Mouse (Mus musculus) limb, embryonic 13.5 days (tissue): ENCODE measurements at regions not wholly inside any gene's neighbourhood (a gene's known extent, or its start where the extent isn't known, plus 50 kb on each side); places are given as distances from the start of the nearest gene placed in this dataset.

Experiments
- ATAC-seq: fragments of 200-750 bp; cut with Nextera tagmentation; 2 replicates; pipeline ENCODE4 v1.8.0; 2017; ENCODE audit warnings: low read depth, moderate number of reproducible peaks, moderate TSS enrichment; ENCODE audit not compliant: low FRiP score
- H3K27ac ChIP-seq: fragments of 300-500 bp; sonication (generic); 2 replicates; pipeline ENCODE4 v1.5.1; 2015; ENCODE audit warnings: inconsistent platforms, mild to moderate bottlenecking, moderate library complexity
- H3K27me3 ChIP-seq: fragments of 300-500 bp; sonication (generic); 2 replicates; pipeline ENCODE4 v1.6.1; 2015; ENCODE audit warnings: mild to moderate bottlenecking, inconsistent platforms
- H3K36me3 ChIP-seq: fragments of 300-500 bp; sonication (generic); 2 replicates; pipeline ENCODE4 v1.6.1; 2015; ENCODE audit warnings: inconsistent platforms, mild to moderate bottlenecking, moderate library complexity
- H3K4me1 ChIP-seq: fragments of 300-500 bp; sonication (generic); 2 replicates; pipeline ENCODE4 v1.6.1; 2015; ENCODE audit warnings: inconsistent platforms
- H3K4me2 ChIP-seq: fragments of 300-500 bp; sonication (generic); replicated peaks from 2 replicates; pipeline ENCODE4 v1.6.1; 2015; ENCODE audit warnings: inconsistent platforms, mild to moderate bottlenecking, moderate library complexity
- H3K4me3 ChIP-seq: fragments of 300-500 bp; sonication (generic); 2 replicates; pipeline ENCODE4 v1.5.1; 2015; ENCODE audit warnings: moderate library complexity, mild to moderate bottlenecking, inconsistent platforms
- H3K9ac ChIP-seq: fragments of 300-500 bp; sonication (generic); 2 replicates; pipeline ENCODE4 v1.6.1; 2015; ENCODE audit warnings: mild to moderate bottlenecking, inconsistent platforms
- H3K9me3 ChIP-seq: fragments of 300-500 bp; sonication (generic); 2 replicates; pipeline ENCODE4 v1.6.1; 2016; ENCODE audit warnings: inconsistent platforms
- WGBS: fragments of 180-500 bp; shearing (Covaris S2); methylation state at CpG from one replicate; pipeline ENCODE4 v1.1.7; 2015; 5-methylcytosine and 5-hydroxymethylcytosine counted together

- 28% methylated on average over 7 of the region's 7 CpGs for WGBS
- Histone ChIP-seq H3K9me3 (no peaks in the 10 kb centered on the region), H3K27ac (no peak overlapping the region), H3K4me3 (no peak overlapping the region), H3K36me3 (no peaks in the 10 kb centered on the region), H3K4me1 (peaks cover 52% of the 10 kb centered on the region), H3K27me3 (peaks cover 21% of the 10 kb centered on the region), H3K9ac (no peak overlapping the region), H3K4me2 (peak overlapping the region; percentile 51)
- ATAC-seq = no peak
Measured at GRCm38 (mm10) chr9:88073579-88073978, 253.4 kb upstream of the Nt5e start.

GRCm38 (mm10) chr9:88082931-88083479 lies 244.0 kb upstream of the Nt5e start:
- no peaks in the 10 kb centered on the region for H3K36me3 ChIP-seq
- no peak overlapping the region for H3K4me3 ChIP-seq
- H3K9ac ChIP-seq = no peak overlapping the region
- ATAC-seq = peak; percentile 62; the same call in 1 of the 2 replicates
- H3K27ac ChIP-seq = peak overlapping the region; percentile 18; the same call in 1 of the 2 replicates
- peaks cover 12% of the 10 kb centered on the region for H3K4me1 ChIP-seq
- H3K27me3 ChIP-seq = no peaks in the 10 kb centered on the region
- no peaks in the 10 kb centered on the region for H3K9me3 ChIP-seq
- 24% methylated on average over 5 of the region's 5 CpGs for WGBS
- H3K4me2 ChIP-seq = no peak overlapping the region

GRCm38 (mm10) chr9:88085181-88085816 lies 241.7 kb upstream of the Nt5e start:
- no peak overlapping the region for H3K4me3 ChIP-seq
- no peak overlapping the region for H3K27ac ChIP-seq
- H3K9me3 ChIP-seq = no peaks in the 10 kb centered on the region
- WGBS = 78% methylated on average over 11 of the region's 11 CpGs
- peaks cover 12% of the 10 kb centered on the region for H3K4me1 ChIP-seq
- H3K27me3 ChIP-seq = no peaks in the 10 kb centered on the region
- H3K4me2 ChIP-seq = no peak overlapping the region
- no peak overlapping the region for H3K9ac ChIP-seq
- ATAC-seq = no peak
- H3K36me3 ChIP-seq = no peaks in the 10 kb centered on the region

GRCm38 (mm10) chr9:88085866-88086265 lies 241.1 kb upstream of the Nt5e start:
- ATAC-seq = no peak
- H3K4me3 ChIP-seq = no peak overlapping the region
- H3K4me1 ChIP-seq = peaks cover 12% of the 10 kb centered on the region
- WGBS = 64% methylated on average over 3 of the region's 3 CpGs
- H3K27ac ChIP-seq = no peak overlapping the region
- no peaks in the 10 kb centered on the region for H3K36me3 ChIP-seq
- no peaks in the 10 kb centered on the region for H3K9me3 ChIP-seq
- no peak overlapping the region for H3K9ac ChIP-seq
- H3K27me3 ChIP-seq = no peaks in the 10 kb centered on the region
- no peak overlapping the region for H3K4me2 ChIP-seq

GRCm38 (mm10) chr9:88091781-88092527 lies 235.0 kb upstream of the Nt5e start:
- Histone ChIP-seq H3K4me3 (no peak overlapping the region), H3K9me3 (no peaks in the 10 kb centered on the region), H3K4me2 (no peak overlapping the region), H3K4me1 (peaks cover 8% of the 10 kb centered on the region; the same call in 1 of the 2 replicates), H3K36me3 (no peaks in the 10 kb centered on the region), H3K27me3 (no peaks in the 10 kb centered on the region), H3K9ac (no peak overlapping the region), H3K27ac (no peak overlapping the region; the same call in 1 of the 2 replicates)
- ATAC-seq = no peak
- 57% methylated on average over 8 of the region's 8 CpGs for WGBS

GRCm38 (mm10) chr9:88092561-88092960 lies 234.4 kb upstream of the Nt5e start:
- H3K9ac ChIP-seq = no peak overlapping the region
- H3K27me3 ChIP-seq = no peaks in the 10 kb centered on the region
- H3K4me1 ChIP-seq = peaks cover 8% of the 10 kb centered on the region; the same call in 1 of the 2 replicates
- H3K4me3 ChIP-seq = no peak overlapping the region
- 73% methylated on average over 4 of the region's 4 CpGs for WGBS
- H3K36me3 ChIP-seq = no peaks in the 10 kb centered on the region
- H3K27ac ChIP-seq = no peak overlapping the region; the same call in 1 of the 2 replicates
- H3K4me2 ChIP-seq = no peak overlapping the region
- no peak for ATAC-seq
- H3K9me3 ChIP-seq = no peaks in the 10 kb centered on the region

GRCm38 (mm10) chr9:88113094-88113493 lies 213.9 kb upstream of the Nt5e start:
- Histone ChIP-seq H3K4me2 (no peak overlapping the region), H3K36me3 (no peaks in the 10 kb centered on the region), H3K9me3 (no peaks in the 10 kb centered on the region), H3K27me3 (no peaks in the 10 kb centered on the region), H3K4me3 (no peak overlapping the region), H3K9ac (no peak overlapping the region), H3K27ac (no peak overlapping the region), H3K4me1 (0 out of 2 replicates have a peak, but pooled peaks cover 9% of the 10 kb centered on the region)
- 45% methylated on average over 1 of the region's 1 CpGs for WGBS
- ATAC-seq = no peak

GRCm38 (mm10) chr9:88120536-88120935 lies 206.5 kb upstream of the Nt5e start:
- Histone ChIP-seq H3K4me1 (peaks cover 15% of the 10 kb centered on the region), H3K36me3 (no peaks in the 10 kb centered on the region), H3K4me2 (no peak overlapping the region), H3K9ac (no peak overlapping the region), H3K27ac (no peak overlapping the region), H3K4me3 (no peak overlapping the region), H3K27me3 (no peaks in the 10 kb centered on the region), H3K9me3 (no peaks in the 10 kb centered on the region)
- ATAC-seq = no peak
- WGBS = 88% methylated on average over 5 of the region's 5 CpGs

GRCm38 (mm10) chr9:88120963-88121570 lies 205.9 kb upstream of the Nt5e start:
- Histone ChIP-seq H3K4me2 (no peak overlapping the region), H3K4me1 (peaks cover 15% of the 10 kb centered on the region), H3K27me3 (no peaks in the 10 kb centered on the region), H3K9me3 (no peaks in the 10 kb centered on the region), H3K36me3 (no peaks in the 10 kb centered on the region), H3K4me3 (no peak overlapping the region), H3K27ac (no peak overlapping the region), H3K9ac (no peak overlapping the region)
- no peak; the same call in 1 of the 2 replicates for ATAC-seq
- 67% methylated on average over 11 of the region's 11 CpGs for WGBS

GRCm38 (mm10) chr9:88124322-88125005 lies 202.5 kb upstream of the Nt5e start:
- H3K9ac ChIP-seq = no peak overlapping the region
- 73% methylated on average over 9 of the region's 9 CpGs for WGBS
- no peaks in the 10 kb centered on the region for H3K36me3 ChIP-seq
- no peak overlapping the region; the same call in 1 of the 2 replicates for H3K27ac ChIP-seq
- no peak overlapping the region for H3K4me3 ChIP-seq
- no peaks in the 10 kb centered on the region for H3K27me3 ChIP-seq
- no peak for ATAC-seq
- no peak overlapping the region for H3K4me2 ChIP-seq
- peaks cover 6% of the 10 kb centered on the region for H3K4me1 ChIP-seq
- no peaks in the 10 kb centered on the region for H3K9me3 ChIP-seq

GRCm38 (mm10) chr9:88163025-88163780 lies 163.8 kb upstream of the Nt5e start:
- no peak for ATAC-seq
- Histone ChIP-seq H3K4me1 (no peaks in the 10 kb centered on the region), H3K36me3 (no peaks in the 10 kb centered on the region), H3K27ac (no peak overlapping the region), H3K4me2 (no peak overlapping the region), H3K9ac (no peak overlapping the region), H3K9me3 (no peaks in the 10 kb centered on the region), H3K27me3 (no peaks in the 10 kb centered on the region), H3K4me3 (no peak overlapping the region)
- 84% methylated on average over 6 of the region's 6 CpGs for WGBS
